Mouse (Mus musculus) urinary bladder, postnatal 25 days (tissue): Measurements from ENCODE around the gene Col4a3.
A peak's percentile ranks its signal among the peaks of the same experiment; 100 is the strongest.

ENCODE experiments used
- DNase-seq: peaks from one replicate; pipeline ENCODE4 v3.0.0; 2022; ENCODE audit warnings: low spot score

The Col4a3 gene

DNA sequence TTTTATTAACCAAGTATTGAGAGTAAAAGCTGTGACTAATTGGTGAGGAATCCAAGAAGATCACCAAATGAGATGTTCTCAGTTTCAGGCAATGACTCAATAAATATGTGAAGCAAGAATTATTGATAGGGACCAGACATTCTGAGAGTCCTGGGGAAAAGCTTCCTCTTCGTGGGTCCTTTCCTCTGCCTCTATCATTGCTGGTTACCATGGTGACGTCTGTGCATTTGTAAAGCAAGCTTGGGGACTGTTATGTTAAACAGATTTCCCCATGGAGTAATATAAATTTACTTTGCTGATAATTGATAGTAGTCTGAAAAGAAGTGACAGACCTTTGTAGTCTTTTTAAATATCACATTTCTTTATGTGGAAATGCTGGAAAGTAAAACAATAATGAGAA, 76.8 kb downstream of the Col4a3 start:
- no peak for DNase-seq

DNA sequence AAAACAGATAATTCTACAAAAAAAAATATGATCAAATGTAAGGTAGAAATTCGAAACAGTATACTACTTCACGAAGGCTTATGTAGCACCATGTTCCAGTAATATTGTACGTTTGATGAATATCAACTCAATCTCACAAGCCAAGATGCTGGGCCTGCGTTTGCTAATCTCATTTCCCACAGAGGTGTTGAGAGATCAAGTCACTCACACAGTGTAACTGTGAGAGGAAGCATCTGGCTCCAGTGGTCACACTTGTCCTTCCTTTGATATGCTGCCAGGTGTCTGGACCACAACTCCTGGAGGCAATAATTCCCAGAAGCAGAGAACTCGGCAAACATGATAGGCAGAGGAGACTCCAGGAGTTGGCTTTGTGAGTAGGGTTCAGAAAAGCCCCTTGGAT, 99.6 kb downstream of the Col4a3 start:
- no peak for DNase-seq

DNA sequence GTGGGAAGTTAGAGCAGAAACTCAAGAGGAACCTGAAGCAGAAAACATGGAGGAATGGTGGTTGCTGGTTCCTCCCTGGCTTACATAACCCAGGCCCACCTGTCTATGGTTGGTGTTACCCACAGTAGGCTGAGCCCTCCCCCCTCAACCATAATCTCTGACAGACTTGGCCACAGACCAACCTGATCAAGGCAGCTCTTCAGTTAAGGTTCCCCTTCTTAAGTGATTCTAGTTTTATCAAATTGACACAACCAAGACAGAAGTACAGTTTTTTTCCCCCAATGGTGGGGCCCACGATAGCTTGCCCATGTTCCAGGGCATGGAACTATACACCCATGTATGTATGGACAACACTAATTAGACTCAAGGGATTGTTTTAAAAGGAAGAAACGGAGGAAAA, 100.1 kb downstream of the Col4a3 start:
- DNase-seq, result no peak

DNA sequence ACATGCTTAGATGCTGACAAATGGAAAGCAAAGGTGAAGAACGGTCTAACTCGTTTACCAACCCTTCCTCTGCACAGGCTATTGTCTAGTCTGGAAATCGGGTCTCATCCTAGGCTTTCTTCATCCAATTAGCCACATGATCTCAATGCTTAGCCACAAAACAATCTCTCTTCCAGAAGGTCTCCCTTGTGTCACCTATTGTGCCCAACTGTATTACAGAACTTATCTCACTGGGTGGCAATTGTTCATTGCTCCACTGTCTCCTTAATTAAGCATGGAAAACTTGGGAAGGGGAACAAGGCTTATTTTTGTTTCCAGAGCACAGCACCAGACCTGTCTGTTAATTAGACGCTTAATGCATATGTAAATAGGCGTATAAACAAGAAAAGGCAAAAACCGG, 101.2 kb downstream of the Col4a3 start:
- DNase-seq, result no peak

DNA sequence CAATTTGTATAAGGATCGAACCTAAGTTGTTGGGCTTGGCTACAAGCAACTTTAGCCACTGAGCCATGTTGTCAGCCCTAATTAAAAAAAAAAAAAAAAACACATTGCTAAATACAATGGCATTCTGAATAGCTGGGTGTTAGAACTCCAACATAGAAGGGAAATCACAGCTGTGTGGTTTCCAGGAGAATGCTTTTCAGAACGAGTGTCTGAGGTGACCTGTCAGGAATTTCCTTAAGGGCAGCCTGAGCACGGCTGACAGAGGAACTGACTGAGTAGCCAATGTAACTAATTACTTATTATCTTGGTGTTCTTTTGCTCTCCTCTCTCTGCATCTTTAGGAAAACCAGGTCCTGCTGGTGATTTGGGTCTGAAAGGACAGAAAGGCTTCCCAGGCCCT, 109.2 kb downstream of the Col4a3 start:
- DNase-seq, result no peak

DNA sequence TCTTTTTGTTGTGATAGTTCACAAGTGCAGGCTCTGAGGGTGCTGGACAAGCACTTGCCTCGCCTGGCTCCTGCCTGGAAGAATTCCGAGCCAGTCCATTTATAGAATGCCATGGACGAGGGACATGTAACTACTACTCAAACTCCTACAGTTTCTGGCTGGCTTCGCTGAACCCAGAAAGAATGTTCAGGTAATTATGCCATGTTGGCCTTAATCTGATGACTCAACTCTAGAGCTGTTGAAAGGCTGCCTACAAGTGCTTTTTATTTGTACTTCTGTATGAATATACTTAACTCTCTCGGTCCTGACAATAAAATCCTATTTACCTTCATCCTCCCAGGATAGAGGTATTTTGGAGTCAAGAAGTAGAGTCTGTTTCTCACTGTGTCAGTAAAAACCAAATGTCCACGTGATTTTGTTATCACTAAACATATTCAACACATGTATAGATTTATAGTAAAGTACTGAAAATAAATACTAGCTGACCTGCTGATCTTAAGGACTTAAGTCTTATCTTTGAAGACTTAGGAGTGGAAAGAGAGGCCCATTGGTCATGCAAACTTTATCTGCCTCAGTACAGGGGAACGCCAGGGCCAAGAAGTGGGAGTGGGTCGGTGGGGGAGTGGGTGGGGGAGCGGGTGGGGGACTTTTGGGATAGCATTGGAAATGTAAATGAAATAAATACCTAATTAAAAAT, 131.2 kb downstream of the Col4a3 start:
- DNase-seq, result no peak

DNA sequence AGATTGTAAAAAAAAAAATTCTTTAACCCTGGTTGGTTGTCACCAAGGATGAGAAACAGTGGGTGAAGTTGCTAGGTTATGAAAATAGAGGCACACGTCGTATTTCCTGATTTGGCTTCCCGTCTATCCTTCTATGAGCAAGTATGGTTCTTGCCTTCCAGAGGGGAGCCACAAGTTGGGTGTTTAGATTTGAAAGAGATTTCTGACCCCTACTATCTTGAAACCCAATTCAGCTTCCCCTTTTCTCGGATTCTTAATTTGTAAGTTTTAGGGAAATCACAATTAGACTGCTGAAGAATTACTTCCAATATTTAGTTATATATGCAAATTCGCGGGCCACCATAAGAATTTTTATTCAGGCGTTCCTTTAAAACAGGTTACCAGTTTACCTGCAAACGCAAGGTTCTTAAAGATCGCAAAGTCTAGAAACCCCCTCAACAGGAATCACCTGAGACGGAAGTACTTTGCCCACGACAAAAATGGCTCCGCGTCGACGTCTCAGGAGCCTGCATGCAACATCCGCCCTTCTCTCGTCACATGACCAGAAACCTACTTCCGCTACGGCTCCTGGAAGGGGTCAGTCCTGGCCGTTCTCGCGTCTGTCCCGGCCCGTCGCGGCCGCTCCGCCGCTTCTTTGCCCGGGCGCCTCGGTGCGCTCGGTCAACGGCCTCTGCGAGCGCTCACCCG, 137.8 kb downstream of the Col4a3 start, which contains the start of gene Mff:
Gene Mff, plus strand, starts transcription at position 552 of the 687 bp plus-strand sequence.
- peak; percentile 88 for DNase-seq

DNA sequence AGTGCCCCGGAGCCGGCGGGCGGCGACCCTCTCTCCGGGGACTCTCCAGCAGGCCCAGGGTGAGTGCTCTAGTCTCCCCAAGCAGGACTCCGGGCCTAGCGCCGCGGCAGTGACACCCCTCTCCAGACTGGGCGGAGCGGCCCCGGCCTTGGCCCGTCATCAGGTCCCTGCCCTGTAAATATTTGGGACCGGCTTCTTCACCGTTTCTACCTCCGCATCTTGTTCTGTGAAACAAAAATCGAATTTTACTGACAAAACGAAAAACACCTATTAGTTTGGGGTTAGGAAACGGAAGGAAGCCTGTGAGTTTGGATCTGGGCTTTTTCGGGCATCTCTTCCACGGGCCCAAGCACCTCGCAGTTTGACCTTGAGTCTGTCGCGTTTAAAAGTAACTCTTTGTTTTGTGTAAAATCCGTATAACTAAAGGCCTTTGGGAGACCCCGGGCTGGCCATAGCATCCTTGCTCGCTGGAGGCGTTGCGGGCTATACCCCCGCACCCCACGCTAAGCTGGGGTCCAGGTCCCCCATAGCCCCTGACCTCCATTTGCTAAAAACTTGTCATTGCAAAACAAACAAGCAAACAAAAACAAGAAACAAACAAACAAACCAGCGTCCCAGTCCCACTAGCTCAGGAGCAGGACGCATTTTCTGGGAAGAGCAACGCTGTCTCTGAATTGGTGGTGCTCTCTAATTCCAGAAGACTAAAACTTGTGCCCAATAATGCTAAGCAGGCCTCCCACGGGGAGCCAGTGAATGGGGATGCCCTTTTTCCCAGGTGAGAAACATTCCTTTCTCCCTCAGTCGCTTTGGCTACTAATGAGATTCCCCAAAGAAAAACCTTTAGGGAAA, 138.5 kb downstream of the Col4a3 start:
- no peak for DNase-seq

DNA sequence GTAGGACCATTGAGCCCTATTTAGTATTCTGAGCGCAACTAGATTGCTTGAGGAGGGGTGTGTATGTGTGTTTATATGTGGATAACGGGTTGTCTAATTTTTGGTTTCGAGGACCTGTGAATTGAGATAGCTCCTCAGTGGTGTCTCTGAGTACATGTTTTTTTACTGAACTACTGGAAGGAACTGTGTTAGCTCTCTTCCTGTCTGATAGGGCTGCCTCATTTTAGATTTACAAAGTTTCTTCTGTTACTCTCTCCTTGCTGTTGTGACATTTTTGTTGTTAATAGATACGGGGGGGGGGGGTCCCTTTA, 139.1 kb downstream of the Col4a3 start:
- no peak for DNase-seq

DNA sequence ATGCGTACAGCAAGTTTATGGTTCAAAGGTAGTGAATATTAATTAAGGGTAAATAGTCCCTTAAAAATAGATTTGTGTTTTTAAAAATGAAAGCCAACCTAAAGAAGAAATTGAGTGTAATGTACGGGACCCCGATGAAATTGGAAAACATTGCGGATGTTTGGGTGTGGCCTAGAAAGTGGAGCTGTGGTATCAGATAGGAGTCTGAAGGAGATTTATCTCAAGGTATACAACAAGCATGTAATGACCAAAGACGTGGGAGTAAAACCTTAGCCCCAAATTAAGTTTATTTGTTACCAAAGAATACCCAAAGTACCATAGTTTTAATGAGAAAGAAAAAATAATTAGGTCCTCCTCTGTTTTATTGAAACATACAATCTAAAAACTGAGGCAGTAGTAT, 139.8 kb downstream of the Col4a3 start:
- no peak for DNase-seq

DNA sequence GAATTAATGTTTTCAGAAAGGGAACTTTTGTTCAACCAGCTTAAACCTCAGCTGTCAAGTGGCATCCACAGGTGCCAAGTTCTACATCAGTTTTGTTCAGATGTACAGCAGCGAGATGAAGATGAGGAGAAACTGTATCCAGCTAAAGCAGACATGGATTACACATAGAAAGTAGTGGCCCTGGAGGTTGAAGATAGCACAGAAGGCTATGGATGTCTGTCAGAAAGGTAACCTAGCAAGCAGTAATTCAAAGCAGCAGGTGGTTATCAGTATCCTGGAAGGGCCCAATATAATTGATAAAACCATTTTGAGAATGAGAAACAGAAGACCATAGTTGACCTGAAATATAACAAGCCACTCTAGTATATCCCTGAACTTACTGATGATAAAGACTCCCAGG, 146.6 kb downstream of the Col4a3 start:
- DNase-seq, result no peak

DNA sequence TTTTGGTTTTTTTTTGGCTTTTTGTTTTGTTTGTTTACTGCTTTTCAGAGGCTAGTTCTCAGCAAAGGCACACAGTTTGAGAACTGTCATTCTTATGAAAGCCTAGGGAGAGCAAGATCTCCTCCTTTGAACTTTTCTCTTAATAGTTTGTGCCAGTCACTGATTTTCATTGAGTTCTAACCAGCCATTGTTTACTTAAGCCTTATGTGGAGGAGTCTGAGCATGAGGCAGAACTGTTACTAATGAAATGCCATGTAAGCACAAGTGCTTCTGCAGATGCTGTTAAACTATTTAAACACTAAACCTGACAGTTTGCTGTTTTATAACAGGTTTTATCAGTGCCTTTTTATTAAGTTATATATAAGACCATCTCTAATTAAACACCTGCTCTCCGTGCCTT, 151.3 kb downstream of the Col4a3 start:
- DNase-seq, result no peak

DNA sequence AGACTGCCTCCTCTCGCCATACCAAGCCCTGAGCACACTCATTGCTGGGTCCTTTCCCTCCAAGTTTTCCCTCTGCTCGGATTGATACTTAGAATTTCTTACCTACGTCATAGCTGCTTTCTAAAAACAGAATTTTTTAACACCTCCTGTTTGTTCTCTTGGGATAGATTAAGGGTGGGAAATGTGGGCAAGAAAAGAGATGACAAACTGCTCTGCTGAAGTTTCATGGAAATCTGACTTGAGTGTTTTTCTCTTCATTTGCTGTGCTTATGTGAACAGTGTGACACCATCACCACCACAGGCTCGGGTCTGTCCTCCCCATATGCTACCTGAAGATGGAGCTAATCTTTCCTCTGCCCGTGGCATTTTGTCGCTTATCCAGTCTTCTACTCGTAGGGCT, 154.8 kb downstream of the Col4a3 start:
- DNase-seq, result no peak

DNA sequence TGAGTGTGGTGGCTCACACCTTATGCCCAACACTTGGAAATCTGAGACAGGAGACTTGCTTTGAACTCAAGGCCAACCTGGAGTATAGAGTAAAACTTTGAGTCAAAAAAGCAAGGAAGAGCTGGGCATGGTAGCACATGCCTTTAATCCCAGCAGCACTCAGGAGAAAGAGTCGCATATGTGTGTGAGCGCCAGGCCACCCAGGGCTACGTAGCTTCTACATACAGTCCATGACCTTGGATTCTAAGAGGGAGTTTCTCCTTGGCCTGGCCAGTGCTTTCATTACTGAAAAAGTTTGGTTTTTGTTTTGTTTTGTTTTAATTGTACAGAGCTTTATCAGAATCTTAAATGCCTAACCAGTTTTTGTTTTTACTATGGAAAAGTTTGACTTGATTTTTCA, 157.2 kb downstream of the Col4a3 start:
- no peak for DNase-seq

DNA sequence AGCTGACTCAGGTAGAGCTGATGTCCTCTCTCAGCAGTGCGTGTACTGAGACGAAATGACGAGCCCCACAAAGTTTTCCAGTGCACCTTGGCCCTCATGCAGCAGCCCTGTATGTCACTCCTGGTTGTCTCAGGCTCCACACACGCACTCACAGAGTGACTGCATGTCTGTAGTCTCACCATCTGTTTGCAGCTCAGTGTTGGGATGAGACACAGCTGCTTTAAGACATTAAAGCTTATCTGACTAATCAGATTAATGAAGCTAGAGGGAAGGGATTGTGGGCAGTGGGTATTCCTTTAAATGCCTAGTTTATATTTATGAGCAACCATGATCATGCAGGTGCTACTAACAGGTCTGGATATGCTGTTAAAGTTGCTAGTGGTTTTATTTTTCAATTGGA, 159.7 kb downstream of the Col4a3 start:
- DNase-seq, result no peak

DNA sequence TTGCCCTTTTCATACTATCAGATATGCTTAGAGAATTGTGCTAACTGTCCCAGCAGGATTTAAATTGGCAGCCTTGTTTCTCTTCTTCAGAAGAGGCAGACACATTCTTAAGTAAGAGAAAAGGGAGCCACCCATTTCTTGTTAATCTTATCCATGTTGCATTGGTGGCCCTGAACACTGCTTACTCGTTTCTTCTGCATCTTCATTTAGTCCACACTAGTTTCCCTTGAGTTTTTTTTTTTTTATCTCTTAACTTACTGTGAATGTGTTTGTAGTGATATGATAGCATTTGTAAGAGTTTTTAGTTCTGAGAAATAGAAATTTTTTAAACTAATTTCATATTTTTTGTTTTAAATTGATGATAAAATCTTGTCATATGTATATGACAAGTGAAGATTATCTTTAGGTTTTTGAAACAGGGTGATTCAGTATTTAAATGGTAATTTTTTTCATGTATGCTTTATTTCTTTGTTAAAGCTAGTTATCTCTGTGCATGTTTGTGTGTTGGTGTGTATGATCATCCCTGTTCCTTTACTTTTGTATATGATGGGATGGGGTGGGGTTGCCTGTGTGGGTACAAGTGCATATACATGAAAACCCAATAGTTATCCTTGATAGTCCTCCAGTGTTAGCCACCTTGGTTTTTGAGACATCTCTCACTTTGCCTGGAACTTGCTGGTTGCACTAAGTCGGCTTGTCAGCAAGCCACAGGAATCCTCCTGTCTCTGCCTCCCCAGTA, 161.2 kb downstream of the Col4a3 start:
- no peak for DNase-seq

DNA sequence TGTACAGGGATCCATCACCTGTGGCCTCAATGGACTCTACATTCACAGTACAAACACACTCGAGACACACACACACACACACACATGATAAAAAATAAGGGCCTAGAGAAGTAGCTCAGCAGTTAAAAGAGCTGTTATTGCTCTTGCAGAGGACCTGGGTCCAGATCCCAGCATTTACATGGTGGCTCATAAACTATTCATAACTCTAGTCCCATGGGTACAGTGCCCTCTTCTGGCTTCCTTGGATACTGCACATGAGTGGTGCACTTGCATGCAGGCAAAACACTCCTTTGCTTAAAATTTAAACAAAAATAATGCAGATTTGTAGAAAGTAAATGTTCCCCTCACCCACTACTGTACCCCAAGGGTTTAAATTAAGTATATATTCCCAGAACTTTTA, 172.8 kb downstream of the Col4a3 start:
- no peak for DNase-seq

DNA sequence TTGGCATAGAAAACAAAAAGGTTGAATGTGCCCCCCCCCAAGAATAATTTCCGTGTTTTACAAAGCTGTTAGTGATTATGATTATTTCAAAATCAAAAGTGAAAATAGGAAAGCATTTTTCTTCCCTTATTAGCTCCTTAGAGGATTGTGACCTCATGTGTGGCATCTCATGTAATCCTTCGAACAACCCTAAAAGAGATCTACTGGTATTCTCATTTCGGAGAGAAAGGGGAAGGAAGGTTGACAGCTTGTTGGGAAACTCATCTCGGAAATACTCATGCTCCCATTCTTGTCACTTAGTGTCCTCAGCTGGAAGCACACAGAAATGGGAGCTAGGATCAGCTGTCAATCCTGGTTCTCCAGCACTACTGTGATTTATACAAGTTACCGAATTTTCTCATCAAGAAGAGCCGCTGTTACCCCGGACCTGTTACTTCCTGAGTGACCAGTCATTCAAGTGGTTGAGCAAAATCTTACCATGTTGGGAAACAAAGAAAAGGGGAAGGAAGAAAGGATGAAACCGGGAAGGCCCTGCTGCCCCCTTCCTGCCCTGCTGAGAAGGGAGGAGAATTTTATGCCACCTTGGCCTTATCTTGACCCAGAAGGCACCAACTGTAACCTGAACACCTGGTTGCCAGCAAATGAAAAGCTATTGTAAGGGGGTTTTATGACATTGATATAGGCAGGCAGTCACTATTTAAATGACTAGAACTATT, 174.9 kb downstream of the Col4a3 start:
- DNase-seq, result no peak

DNA sequence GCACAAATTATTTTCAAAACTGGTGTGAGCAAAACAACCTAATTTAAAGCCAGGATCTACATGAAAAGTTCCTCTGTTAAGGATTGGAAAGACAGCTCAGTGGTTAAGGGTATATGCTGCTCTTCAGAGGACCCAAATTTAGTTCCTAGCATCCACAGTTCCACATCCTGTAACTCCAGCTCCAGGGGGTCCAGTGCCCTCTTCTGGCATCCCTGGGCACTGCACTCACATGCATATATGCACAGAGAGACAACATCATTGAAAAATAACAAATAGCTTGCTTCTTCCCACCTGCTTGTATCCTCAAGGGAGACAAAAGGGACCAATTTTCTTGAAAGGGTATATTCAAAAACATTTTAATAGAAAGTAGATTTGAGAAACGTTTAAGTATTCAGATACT, 175.6 kb downstream of the Col4a3 start:
- DNase-seq, result no peak

DNA sequence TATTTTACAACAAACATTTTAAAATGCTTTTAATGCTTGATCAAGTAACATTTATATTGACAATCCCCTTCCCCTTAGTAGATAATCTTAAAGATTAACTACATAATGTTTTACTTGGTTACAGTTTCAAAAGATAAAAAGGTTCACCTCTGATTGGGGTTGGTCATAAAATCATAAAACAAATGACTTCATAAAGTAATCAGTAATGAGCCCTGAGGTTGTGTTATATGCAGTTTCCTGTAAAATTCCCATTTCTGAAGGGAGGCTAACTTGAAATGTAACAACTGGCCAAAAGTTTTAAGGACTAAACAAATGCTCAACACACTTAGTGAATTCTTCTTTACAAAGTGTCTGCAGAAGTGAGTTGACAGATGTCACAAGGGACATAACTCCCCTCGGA, 179.5 kb downstream of the Col4a3 start:
- no peak for DNase-seq

DNA sequence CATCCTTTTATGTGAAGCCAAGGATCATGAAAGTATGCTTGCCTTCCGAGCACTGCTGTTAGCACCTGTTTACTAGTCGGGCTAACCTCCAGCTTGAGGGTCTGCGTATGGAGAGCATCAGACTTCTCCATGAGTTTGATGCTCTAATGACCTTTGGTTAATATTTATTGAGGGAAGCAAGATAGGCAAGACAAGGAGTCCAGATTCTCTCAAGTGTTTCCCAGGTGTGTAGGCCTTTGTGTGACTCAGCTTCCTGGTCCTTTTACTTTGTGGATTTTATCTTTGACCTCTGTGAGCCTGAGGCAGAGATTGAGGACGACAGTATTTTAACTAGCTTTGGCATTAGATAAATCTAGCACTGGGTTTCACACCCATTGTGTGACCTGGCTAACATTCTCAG, 179.9 kb downstream of the Col4a3 start:
- DNase-seq, result no peak

DNA sequence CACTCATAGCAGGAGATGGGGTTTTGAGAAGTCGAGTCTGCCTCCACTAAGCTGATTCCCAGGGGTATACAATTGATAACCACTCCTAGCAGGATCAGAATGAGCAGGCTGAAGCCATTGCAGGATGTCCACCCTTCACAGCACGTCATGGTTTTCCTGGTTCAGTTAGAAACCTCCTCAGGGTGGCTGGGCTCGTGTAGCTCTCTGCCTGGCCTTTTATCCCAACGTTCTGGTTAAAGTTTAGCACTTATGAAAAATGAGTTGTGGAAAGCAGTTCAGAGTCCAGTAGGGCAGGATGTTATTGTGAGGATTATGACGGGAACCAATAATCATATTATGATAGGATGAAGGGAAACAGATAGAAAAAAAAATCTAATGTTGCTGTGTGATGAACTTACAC, 181.5 kb downstream of the Col4a3 start, which contains the start of gene Tm4sf20:
Gene Tm4sf20, minus strand, starts transcription at position 193 of the 400 bp plus-strand sequence.
- no peak for DNase-seq
